Mouse (Mus musculus) ES-E14 (cell line): Measurements from ENCODE around the gene Itga10. TPM values are rescaled to one million over a fixed set of nuclear protein-coding genes. Genes with fewer than 3 reads are reported as not detected.

ENCODE experiments used
- DNase-seq: peaks from one replicate; pipeline ENCODE4 v3.0.0-alpha.2; 2013; ENCODE audit warnings: low read depth, low spot score
- H3K27ac ChIP-seq: 2 replicates; pipeline ENCODE4 v1.5.1; 2012; ENCODE audit warnings: low read depth, mild to moderate bottlenecking, low read length, moderate library complexity, mixed read lengths; ENCODE audit not compliant: poor library complexity, insufficient read depth, severe bottlenecking
- H3K36me3 ChIP-seq: 2 replicates; pipeline ENCODE4 v1.6.1; 2012; ENCODE audit warnings: mild to moderate bottlenecking, low read length, moderate library complexity, mixed read lengths; ENCODE audit not compliant: control insufficient read depth, poor library complexity, insufficient read depth, severe bottlenecking
- H3K4me1 ChIP-seq, 2 experiments: fragments of 150-350 bp in 1 of 2; sonication (generic) in 1 of 2; 2 replicates each; pipeline ENCODE4 v1.6.1; 2012; ENCODE audit warnings: low read length in 2 of 2, mild to moderate bottlenecking in 1 of 2, mixed read lengths in 1 of 2; ENCODE audit not compliant: control insufficient read depth in 2 of 2, insufficient read depth in 2 of 2, poor library complexity in 1 of 2
- H3K4me3 ChIP-seq, 2 experiments: fragments of 150-350 bp in 1 of 2; sonication (generic) in 1 of 2; 2 replicates each; pipeline ENCODE4 v1.5.1; 2012; ENCODE audit warnings: low read length in 2 of 2, low read depth in 1 of 2, mild to moderate bottlenecking in 1 of 2, mixed read lengths in 1 of 2; ENCODE audit not compliant: insufficient read depth in 1 of 2, poor library complexity in 1 of 2, severe bottlenecking in 1 of 2
- H3K9ac ChIP-seq: 2 replicates; pipeline ENCODE4 v1.6.1; 2012; ENCODE audit warnings: low read depth, mild to moderate bottlenecking, low read length, mixed read lengths; ENCODE audit not compliant: poor library complexity, insufficient read depth, severe bottlenecking
- H3K9me3 ChIP-seq: fragments of 150-350 bp; sonication (generic); 2 replicates; pipeline ENCODE4 v1.6.1; 2012; ENCODE audit warnings: low read depth, mild to moderate bottlenecking, low read length; ENCODE audit not compliant: control insufficient read depth, insufficient read depth
- CHD2 ChIP-seq: IDR thresholded peaks from 2 replicates; pipeline ENCODE4 v1.6.1; 2014; ENCODE audit warnings: mild to moderate bottlenecking, low read depth, low read length, inconsistent platforms
- HCFC1 ChIP-seq: IDR thresholded peaks from 2 replicates; pipeline ENCODE4 v1.6.1; 2012; ENCODE audit warnings: low read length, inconsistent platforms, borderline replicate concordance; ENCODE audit not compliant: insufficient read depth
- MAFK ChIP-seq: IDR thresholded peaks from 2 replicates; pipeline ENCODE4 v1.6.1; 2014; ENCODE audit warnings: mild to moderate bottlenecking, low read depth, low read length, inconsistent platforms; ENCODE audit not compliant: insufficient read depth
- ZC3H11A ChIP-seq: IDR thresholded peaks from 2 replicates; pipeline ENCODE4 v1.6.1; 2012; ENCODE audit warnings: low read depth, mild to moderate bottlenecking, inconsistent platforms, low read length, borderline replicate concordance
- ZNF384 ChIP-seq: IDR thresholded peaks from 2 replicates; pipeline ENCODE4 v1.6.1; 2012; ENCODE audit warnings: low read depth, low read length, inconsistent platforms
- in situ Hi-C, 2 experiments: fragments of 600-800 bp; cut with MboI; formaldehyde crosslinking; loops; one replicate each; pipeline ENCODE4 v1.15.1; 2025; ENCODE audit warnings: low sequenced_read_pairs in 2 of 2, inconsistent platforms in 1 of 2; ENCODE audit not compliant: unreplicated experiment in 2 of 2
- total RNA-seq: library from RNA; depleted of rRNA; stranded (reverse); fragments of 300-350 nt; gene quantifications from 2 replicates; pipeline ENCODE4 v1.2.3, GENCODE M21; 2012

Itga10 gene
- total RNA-seq, 1 experiment: 1.7 TPM

- in situ Hi-C loops: loop anchor here in 1 of 2 experiments (10.0 kb wide), 1 partner anchor 87 kb away; no protein-coding TSS in a partner anchor
- no peak for DNase-seq
- Histone ChIP-seq H3K27ac (no peak overlapping the region), H3K4me1 (peaks cover 0 to 4% of the 10 kb centered on the region in 2 experiments; a peak in 2 of 4 replicates), H3K4me3 (no peak overlapping the region), H3K36me3 (peaks cover 10% of the 10 kb centered on the region), H3K9me3 (no peaks in the 10 kb centered on the region), H3K9ac (no peak overlapping the region)
- TF ChIP-seq ZC3H11A: no peak
- TF ChIP-seq HCFC1: no peak
- no peak for TF ChIP-seq CHD2
- no peak for TF ChIP-seq ZNF384
- no peak for TF ChIP-seq MAFK
Observed at GRCm38 (mm10) chr3:96632058-96632457, 13.3 kb upstream of the Itga10 start.

- Histone ChIP-seq H3K27ac (no peak overlapping the region), H3K36me3 (peaks cover 10% of the 10 kb centered on the region)
- in situ Hi-C loops: loop anchor here in 1 of 2 experiments (10.0 kb wide), 1 partner anchor 89 kb away; no protein-coding TSS in a partner anchor
Observed at GRCm38 (mm10) chr3:96634015-96634414, 11.4 kb upstream of the Itga10 start.

GRCm38 (mm10) chr3:96634928-96635879 is 10.2 kb upstream of the Itga10 start, which contains the start of the genes Pex11b and Gm42957:
Gene Pex11b (plus strand): TSS chr3:96635376.
Gene Gm42957 (plus strand): TSS chr3:96635474.
- peak; percentile 84 for DNase-seq
- in situ Hi-C loops: loop anchor here in 1 of 2 experiments (10.0 kb wide), 1 partner anchor 90 kb away; no protein-coding TSS in a partner anchor
- H3K9me3 ChIP-seq: no peaks in the 10 kb centered on the region
- peaks cover 0 to 4% of the 10 kb centered on the region in 2 experiments; a peak in 2 of 4 replicates for H3K4me1 ChIP-seq
- H3K9ac ChIP-seq: peak within 1 kb of the TSS; percentile 91
- H3K27ac ChIP-seq: no peak within 1 kb of the TSS; the same call in none of the 2 replicates
- TF ChIP-seq MAFK (no peak), ZNF384 (no peak), HCFC1 (no peak; the same call in 1 of the 2 replicates), ZC3H11A (no peak), CHD2 (no peak)
- peaks cover 12% of the 10 kb centered on the region for H3K36me3 ChIP-seq
- H3K4me3 ChIP-seq: peak within 1 kb of the TSS; percentile 72 to 92

More at GRCm38 (mm10) chr3:96634015-96634414, 11.4 kb upstream of the Itga10 start:
- Histone ChIP-seq H3K9me3 (no peaks in the 10 kb centered on the region), H3K4me3 (no peak overlapping the region), H3K9ac (no peak overlapping the region), H3K4me1 (peaks cover 0 to 4% of the 10 kb centered on the region in 2 experiments; a peak in 2 of 4 replicates)
- TF ChIP-seq HCFC1: no peak
- TF ChIP-seq CHD2: no peak
- no peak for TF ChIP-seq MAFK
- TF ChIP-seq ZC3H11A: no peak
- TF ChIP-seq ZNF384: no peak
- no peak for DNase-seq

- H3K4me1 ChIP-seq: peaks cover 0 to 4% of the 10 kb centered on the region in 2 experiments; a peak in 2 of 4 replicates
- no peak overlapping the region; the same call in 1 of the 2 replicates for H3K27ac ChIP-seq
- peaks cover 10% of the 10 kb centered on the region for H3K36me3 ChIP-seq
- in situ Hi-C loops: loop anchor here in 1 of 2 experiments (10.0 kb wide), 1 partner anchor 91 kb away; no protein-coding TSS in a partner anchor
- no peak for TF ChIP-seq ZC3H11A
- no peak for TF ChIP-seq HCFC1
- no peak for TF ChIP-seq CHD2
- no peak for DNase-seq
- peak overlapping the region; percentile 91 for H3K9ac ChIP-seq
- H3K4me3 ChIP-seq: peak overlapping the region; percentile 72 to 92
- no peaks in the 10 kb centered on the region for H3K9me3 ChIP-seq
Observed at GRCm38 (mm10) chr3:96635906-96636305, 9.5 kb upstream of the Itga10 start.
